Mouse (Mus musculus) cerebellum, adult 2 months (tissue): ENCODE measurements at regions not wholly inside any gene's neighbourhood (a gene's known extent, or its start where the extent isn't known, plus 50 kb on each side); places are given as distances from the start of the nearest gene placed in this dataset.

Experiments used
- DNase-seq, 2 experiments: peaks; one replicate each; pipeline ENCODE4 v3.0.0; 2021
- H3K27ac ChIP-seq: fragments of 200-500 bp; 2 replicates; pipeline ENCODE4 v1.5.1; 2012; ENCODE audit warnings: low read length, control low read depth, inconsistent platforms; ENCODE audit not compliant: insufficient read depth
- H3K27me3 ChIP-seq: fragments of 200-500 bp; 2 replicates; pipeline ENCODE4 v1.6.1; 2012; ENCODE audit warnings: inconsistent platforms, mild to moderate bottlenecking, low read length, moderate library complexity; ENCODE audit not compliant: control insufficient read depth, insufficient read depth
- H3K4me1 ChIP-seq: fragments of 200-500 bp; 2 replicates; pipeline ENCODE4 v1.6.1; 2011; ENCODE audit warnings: low read length; ENCODE audit not compliant: control insufficient read depth, insufficient read depth
- H3K4me3 ChIP-seq: fragments of 200-500 bp; replicated peaks from 2 replicates; pipeline ENCODE3; 2011; ENCODE audit warnings: mild to moderate bottlenecking, low read depth, low read length, control low read depth; ENCODE audit not compliant: insufficient read depth
- CTCF ChIP-seq: fragments of 200-500 bp; IDR thresholded peaks from 2 replicates; pipeline ENCODE4 v1.5.1; 2011; ENCODE audit warnings: low read depth, mild to moderate bottlenecking, control low read depth, low read length, moderate library complexity, borderline replicate concordance; ENCODE audit not compliant: insufficient read depth
- POLR2A ChIP-seq: fragments of 200-500 bp; IDR thresholded peaks from 2 replicates; pipeline ENCODE4 v1.6.1; 2011; ENCODE audit warnings: low read length, control low read depth, borderline replicate concordance; ENCODE audit not compliant: insufficient read depth
- WGBS: fragments of 180-500 bp; shearing (Covaris S2); methylation state at CpG from one replicate; pipeline ENCODE4 v1.1.7; 2018; 5-methylcytosine and 5-hydroxymethylcytosine counted together

GRCm38 (mm10) chr3:117520461-117520860, 54.2 kb upstream of the Plppr5 start:
- 29% methylated on average over 2 of the region's 2 CpGs for whole genome bisulfite sequencing
- Histone ChIP-seq H3K4me1 (no peaks in the 10 kb centered on the region), H3K27me3 (no peaks in the 10 kb centered on the region), H3K27ac (no peak overlapping the region), H3K4me3 (no peak overlapping the region)
- no peak for DNase-seq
- TF ChIP-seq CTCF (no peak), POLR2A (no peak)

- Histone ChIP-seq H3K27ac (no peak overlapping the region), H3K4me1 (no peaks in the 10 kb centered on the region), H3K4me3 (no peak overlapping the region), H3K27me3 (no peaks in the 10 kb centered on the region)
- no peak for DNase-seq
- no peak for TF ChIP-seq POLR2A
- no peak for TF ChIP-seq CTCF
Measured at GRCm38 (mm10) chr3:117508090-117508489, 66.5 kb upstream of the Plppr5 start.

DNA sequence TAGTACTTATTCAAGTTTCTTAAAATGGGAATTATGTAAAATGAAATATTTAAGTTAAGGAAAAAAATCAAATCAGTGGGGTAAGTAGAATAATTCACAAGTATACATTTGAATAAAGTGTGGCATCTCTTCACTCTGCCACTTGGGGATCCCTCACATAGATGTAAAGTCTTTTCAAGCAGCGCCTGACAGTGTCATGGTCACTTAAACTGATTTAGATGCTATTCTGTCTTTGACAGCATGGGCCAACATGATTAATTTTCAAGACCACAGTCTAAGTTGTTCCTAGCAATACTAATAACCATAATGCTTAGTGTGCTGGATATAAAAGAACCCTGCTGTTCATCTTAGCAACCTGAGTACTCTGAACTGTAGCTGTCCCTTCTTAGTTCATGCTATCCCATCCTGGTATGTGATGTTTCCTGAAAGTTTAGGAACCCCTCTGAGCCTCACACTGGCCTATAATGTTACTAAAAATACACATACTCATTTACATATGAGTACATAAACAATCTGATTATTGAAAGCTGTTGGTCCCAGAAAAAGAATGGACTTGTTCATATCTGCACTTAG, 68.4 kb upstream of the Plppr5 start:
- WGBS: 35% methylated on average over 1 of the region's 1 CpGs
- H3K27me3 ChIP-seq: no peaks in the 10 kb centered on the region

GRCm38 (mm10) chr3:117501107-117501506, 73.5 kb upstream of the Plppr5 start:
- Histone ChIP-seq H3K4me1 (no peaks in the 10 kb centered on the region), H3K27me3 (no peaks in the 10 kb centered on the region), H3K27ac (no peak overlapping the region), H3K4me3 (no peak overlapping the region)
- 20% methylated on average over 5 of the region's 5 CpGs for WGBS
- DNase-seq: no peak
- TF ChIP-seq POLR2A: no peak
- no peak for TF ChIP-seq CTCF

More for the DNA sequence above, 68.4 kb upstream of the Plppr5 start:
- Histone ChIP-seq H3K27ac (no peak overlapping the region), H3K4me1 (no peaks in the 10 kb centered on the region), H3K4me3 (no peak overlapping the region)
- TF ChIP-seq POLR2A: no peak
- no peak for TF ChIP-seq CTCF
- DNase-seq: no peak

- WGBS: 91% methylated on average over 5 of the region's 5 CpGs
- DNase-seq: no peak
- no peak for TF ChIP-seq CTCF
Measured at GRCm38 (mm10) chr3:117498138-117498897, 76.3 kb upstream of the Plppr5 start.

DNA sequence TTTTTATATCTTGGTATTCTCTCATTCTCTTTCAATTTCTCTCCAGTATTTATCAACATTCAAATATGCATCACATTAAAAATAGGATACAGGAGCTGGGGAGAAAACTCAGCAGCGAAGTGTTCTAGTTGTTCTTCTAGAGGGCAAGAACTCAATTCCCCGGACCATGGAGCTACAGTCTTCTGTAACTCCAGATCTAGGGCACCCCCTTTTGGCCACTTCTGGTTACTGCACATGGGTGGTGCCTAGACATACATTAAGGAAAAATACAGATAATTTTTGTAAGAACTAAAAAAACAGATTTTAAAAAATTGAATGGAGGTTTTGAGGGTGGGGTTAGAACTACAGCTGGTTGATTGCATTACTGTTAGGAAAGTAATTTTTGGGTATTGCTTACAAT, 80.5 kb upstream of the Plppr5 start:
- Histone ChIP-seq H3K27ac (no peak overlapping the region), H3K27me3 (no peaks in the 10 kb centered on the region), H3K4me3 (no peak overlapping the region), H3K4me1 (no peaks in the 10 kb centered on the region)
- DNase-seq: no peak
- WGBS: 51% methylated on average over 2 of the region's 2 CpGs
- TF ChIP-seq POLR2A: no peak
- no peak for TF ChIP-seq CTCF

More at GRCm38 (mm10) chr3:117498138-117498897, 76.3 kb upstream of the Plppr5 start:
- Histone ChIP-seq H3K4me3 (no peak overlapping the region), H3K27me3 (no peaks in the 10 kb centered on the region), H3K4me1 (no peaks in the 10 kb centered on the region), H3K27ac (no peak overlapping the region)

- no peak for DNase-seq
- WGBS: 63% methylated on average over 11 of the region's 11 CpGs
- Histone ChIP-seq H3K27me3 (no peaks in the 10 kb centered on the region), H3K27ac (no peak overlapping the region), H3K4me3 (no peak overlapping the region), H3K4me1 (no peaks in the 10 kb centered on the region)
- TF ChIP-seq POLR2A (no peak), CTCF (no peak)
Measured at GRCm38 (mm10) chr3:117487281-117488027, 87.2 kb upstream of the Plppr5 start.

GRCm38 (mm10) chr3:117486351-117486750, 88.3 kb upstream of the Plppr5 start:
- no peaks in the 10 kb centered on the region for H3K4me1 ChIP-seq
- H3K27me3 ChIP-seq: no peaks in the 10 kb centered on the region

More at GRCm38 (mm10) chr3:117486351-117486750, 88.3 kb upstream of the Plppr5 start:
- no peak overlapping the region for H3K4me3 ChIP-seq
- WGBS: 71% methylated on average over 2 of the region's 2 CpGs
- TF ChIP-seq CTCF (no peak), POLR2A (no peak)
- no peak overlapping the region for H3K27ac ChIP-seq
- DNase-seq: no peak
